Mouse (Mus musculus) MEL-GATA-1-ER (cell line): Measurements from ENCODE around the gene Ppa2.

Source experiments
- DNase-seq: peaks from one replicate; pipeline ENCODE4 v3.0.0-alpha.2; 2012; ENCODE audit warnings: low read depth; ENCODE audit errors: extremely low read depth

The Ppa2 gene

GRCm38 (mm10) chr3:133331184-133331866 lies 21.4 kb downstream of the Ppa2 start:
- no peak for DNase-seq

- no peak for DNase-seq
These were observed 22.4 kb downstream of the Ppa2 start for GRCm38 (mm10) chr3:133332280-133332679.

- no peak for DNase-seq
These were observed 23.6 kb downstream of the Ppa2 start for GRCm38 (mm10) chr3:133333267-133334170.

- no peak for DNase-seq
These were observed 24.8 kb downstream of the Ppa2 start for GRCm38 (mm10) chr3:133334691-133335090.

GRCm38 (mm10) chr3:133335166-133335565 lies 25.3 kb downstream of the Ppa2 start:
- DNase-seq = no peak

GRCm38 (mm10) chr3:133336400-133336799 lies 26.5 kb downstream of the Ppa2 start:
- DNase-seq = peak; percentile 20

- no peak for DNase-seq
These were observed 29.0 kb downstream of the Ppa2 start for GRCm38 (mm10) chr3:133338851-133339356.

GRCm38 (mm10) chr3:133339411-133339823 lies 29.5 kb downstream of the Ppa2 start:
- peak; percentile 100 for DNase-seq

GRCm38 (mm10) chr3:133341106-133341505 lies 31.2 kb downstream of the Ppa2 start:
- DNase-seq = no peak

- no peak for DNase-seq
These were observed 37.6 kb downstream of the Ppa2 start for GRCm38 (mm10) chr3:133347535-133347934.

- DNase-seq = no peak
These were observed 38.9 kb downstream of the Ppa2 start for GRCm38 (mm10) chr3:133348847-133349246.

- DNase-seq = no peak
These were observed 47.6 kb downstream of the Ppa2 start for GRCm38 (mm10) chr3:133357426-133357974.

- no peak for DNase-seq
These were observed 48.1 kb downstream of the Ppa2 start for GRCm38 (mm10) chr3:133357977-133358376.

GRCm38 (mm10) chr3:133361406-133361805 lies 51.5 kb downstream of the Ppa2 start:
- no peak for DNase-seq

GRCm38 (mm10) chr3:133364138-133364537 lies 54.2 kb downstream of the Ppa2 start:
- DNase-seq = no peak

- no peak for DNase-seq
These were observed 56.2 kb downstream of the Ppa2 start for GRCm38 (mm10) chr3:133366096-133366495.

- DNase-seq = no peak
These were observed 68.3 kb downstream of the Ppa2 start for GRCm38 (mm10) chr3:133378174-133378573.

- no peak for DNase-seq
These were observed 70.1 kb downstream of the Ppa2 start for GRCm38 (mm10) chr3:133379997-133380396.

GRCm38 (mm10) chr3:133381519-133381918 lies 71.6 kb downstream of the Ppa2 start:
- no peak for DNase-seq

- DNase-seq = no peak
These were observed 72.2 kb downstream of the Ppa2 start for GRCm38 (mm10) chr3:133382147-133382546.

GRCm38 (mm10) chr3:133384164-133384708 lies 74.3 kb downstream of the Ppa2 start:
- DNase-seq = no peak

GRCm38 (mm10) chr3:133387283-133387682 lies 77.4 kb downstream of the Ppa2 start:
- no peak for DNase-seq
